Mouse (Mus musculus): ENCODE measurements around the gene Cd180. TPM values are rescaled to one million over a fixed set of nuclear protein-coding genes. Genes with fewer than 3 reads are reported as not detected.

Gene Cd180
- total RNA-seq, 2 experiments from 2014 or later = 1.1 TPM

GRCm38 (mm10) chr13:102770194-102770593 is 76.8 kb downstream of the Cd180 start:
- DNase-seq = peak; percentile 10 to 15
- intact Hi-C loops (cut with DNase I) = no loop called here

- DNase-seq = no peak
- intact Hi-C loops (cut with DNase I) = no loop called here
These were observed 79.8 kb downstream of the Cd180 start for GRCm38 (mm10) chr13:102773169-102773568.

GRCm38 (mm10) chr13:102774786-102775201 is 81.4 kb downstream of the Cd180 start:
- intact Hi-C loops (cut with DNase I) = no loop called here
- no peak for DNase-seq

- intact Hi-C loops (cut with DNase I) = no loop called here
- no peak for DNase-seq
These were observed 82.1 kb downstream of the Cd180 start for GRCm38 (mm10) chr13:102775506-102775905.

- intact Hi-C loops (cut with DNase I) = no loop called here
- no peak for DNase-seq
These were observed 85.5 kb downstream of the Cd180 start for GRCm38 (mm10) chr13:102778859-102779258.

DNA sequence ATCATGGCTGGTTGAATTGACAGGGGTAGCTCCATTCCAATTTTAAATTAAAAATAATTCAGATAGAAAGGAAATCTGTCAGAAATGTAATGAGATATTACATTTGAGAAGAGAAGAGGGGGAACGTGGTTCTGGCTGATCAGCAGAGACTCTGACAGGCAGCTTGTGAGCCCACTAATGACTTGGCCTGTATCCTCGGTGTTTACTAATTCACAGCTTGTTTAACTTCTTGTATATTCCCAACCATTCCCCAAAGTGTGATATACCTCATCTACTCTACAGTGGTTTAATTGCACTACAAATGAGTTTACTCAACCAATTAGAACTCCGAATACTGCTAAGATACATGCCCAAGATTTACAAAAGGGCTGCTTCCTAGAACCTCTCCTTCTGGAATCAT is 85.9 kb downstream of the Cd180 start:
- intact Hi-C loops (cut with DNase I) = no loop called here
- DNase-seq = no peak

- no peak for DNase-seq
- intact Hi-C loops (cut with DNase I) = no loop called here
These were observed 90.4 kb downstream of the Cd180 start for GRCm38 (mm10) chr13:102783531-102784310.

DNA sequence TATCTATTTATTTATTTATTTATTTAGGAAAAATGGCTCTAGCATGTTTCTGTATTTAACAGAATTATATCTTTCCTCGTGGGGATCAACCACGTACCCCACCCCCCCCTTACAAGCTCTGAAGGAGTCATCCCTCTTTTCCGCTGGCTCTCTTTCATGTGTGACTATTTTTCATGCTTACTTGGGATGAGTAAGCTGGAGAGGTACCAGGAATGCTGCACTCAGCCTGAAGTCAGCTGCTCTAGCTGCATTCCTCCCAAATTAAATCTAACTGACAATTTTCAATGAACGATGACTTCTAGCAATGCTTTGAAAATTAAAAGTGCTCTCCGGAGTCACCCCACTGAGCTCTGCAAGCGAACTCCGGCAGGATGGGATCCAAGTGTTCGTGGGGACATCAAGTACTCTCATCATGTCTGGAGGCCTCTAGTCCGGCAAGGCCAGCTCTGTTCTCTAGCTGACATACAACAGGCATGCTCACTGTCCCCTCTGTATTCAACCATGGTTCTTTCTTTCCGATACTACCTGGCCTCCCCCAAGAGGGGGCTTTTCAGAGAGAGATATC is 93.4 kb downstream of the Cd180 start:
- intact Hi-C loops (cut with DNase I) = no loop called here

More for the DNA sequence above, 93.4 kb downstream of the Cd180 start:
- DNase-seq = no peak

All from heart, postnatal 36 days (tissue).